Mouse (Mus musculus) intestine, embryonic 15.5 days (tissue): ENCODE results near the gene Akap6. TPM values are rescaled to one million over a fixed set of nuclear protein-coding genes. Genes with fewer than 3 reads are reported as not detected.
"Not testable (repeated sequence)": the region's sequence is repeated elsewhere in the genome, so short reads cannot be mapped to it uniquely, and the experiment has no call there.

Experiments used
- ATAC-seq: fragments of 200-750 bp; cut with Nextera tagmentation; 2 replicates; pipeline ENCODE4 v1.8.0; 2017; ENCODE audit warnings: moderate TSS enrichment, moderate library complexity
- H3K27ac ChIP-seq: fragments of 300-500 bp; sonication (generic); 2 replicates; pipeline ENCODE4 v1.5.1; 2015; ENCODE audit warnings: mild to moderate bottlenecking, inconsistent platforms
- H3K27me3 ChIP-seq: fragments of 300-500 bp; sonication (generic); replicated peaks from 2 replicates; pipeline ENCODE4 v1.6.1; 2015; ENCODE audit warnings: inconsistent platforms
- H3K36me3 ChIP-seq: fragments of 300-500 bp; sonication (generic); 2 replicates; pipeline ENCODE4 v1.6.1; 2015; ENCODE audit warnings: inconsistent platforms
- H3K4me1 ChIP-seq: fragments of 300-500 bp; sonication (generic); replicated peaks from 2 replicates; pipeline ENCODE4 v1.6.1; 2015; ENCODE audit warnings: inconsistent platforms
- H3K4me2 ChIP-seq: fragments of 300-500 bp; sonication (generic); replicated peaks from 2 replicates; pipeline ENCODE4 v1.6.1; 2015; ENCODE audit warnings: mild to moderate bottlenecking, inconsistent platforms
- H3K4me3 ChIP-seq: fragments of 300-500 bp; sonication (generic); replicated peaks from 2 replicates; pipeline ENCODE4 v1.5.1; 2015; ENCODE audit warnings: inconsistent platforms
- H3K9ac ChIP-seq: fragments of 300-500 bp; sonication (generic); 2 replicates; pipeline ENCODE4 v1.6.1; 2015; ENCODE audit warnings: inconsistent platforms
- H3K9me3 ChIP-seq: fragments of 300-500 bp; sonication (generic); 2 replicates; pipeline ENCODE4 v1.6.1; 2016; ENCODE audit warnings: inconsistent platforms
- WGBS: fragments of 180-500 bp; shearing (Covaris S2); methylation state at CpG from one replicate; pipeline ENCODE4 v1.1.7; 2015; 5-methylcytosine and 5-hydroxymethylcytosine counted together
- polyA plus RNA-seq: library from polyadenylated mRNA; unstranded; fragments of >200 nt; fragmentation: Nextera tagmentation; extraction: Ambion mirVana; gene quantifications from 2 replicates; pipeline ENCODE4 v1.2.1, GENCODE M21; 2015

The Akap6 gene
- polyA plus RNA-seq, 1 experiment from 2014 or later: 1.9 TPM

DNA sequence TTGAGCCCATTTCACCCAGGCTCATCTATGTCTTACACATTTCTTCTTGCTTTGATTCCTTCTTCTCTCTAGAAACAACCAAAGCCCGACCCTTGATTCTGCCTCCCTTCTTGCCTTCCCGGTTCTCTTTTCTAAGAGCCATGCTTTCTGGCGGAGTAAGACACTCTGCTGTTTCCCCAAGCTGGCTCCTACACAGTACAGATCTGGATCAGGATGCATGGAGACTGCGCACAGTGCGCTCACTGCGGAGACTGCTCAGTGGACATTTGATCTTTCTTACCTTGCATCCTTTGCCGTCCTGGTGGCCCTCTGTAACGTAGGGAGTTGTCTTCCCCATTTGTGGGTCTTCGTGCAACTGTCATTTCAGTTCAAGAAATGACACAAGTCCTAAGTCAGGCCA is 20.0 kb downstream of the Akap6 start:
- Histone ChIP-seq H3K4me3 (no peak overlapping the region), H3K4me2 (no peak overlapping the region), H3K4me1 (no peaks in the 10 kb centered on the region), H3K9ac (no peak overlapping the region), H3K9me3 (no peaks in the 10 kb centered on the region), H3K36me3 (no peaks in the 10 kb centered on the region), H3K27ac (no peak overlapping the region), H3K27me3 (no peaks in the 10 kb centered on the region)
- ATAC-seq: no peak
- 89% methylated on average over 9 of the region's 9 CpGs for WGBS

DNA sequence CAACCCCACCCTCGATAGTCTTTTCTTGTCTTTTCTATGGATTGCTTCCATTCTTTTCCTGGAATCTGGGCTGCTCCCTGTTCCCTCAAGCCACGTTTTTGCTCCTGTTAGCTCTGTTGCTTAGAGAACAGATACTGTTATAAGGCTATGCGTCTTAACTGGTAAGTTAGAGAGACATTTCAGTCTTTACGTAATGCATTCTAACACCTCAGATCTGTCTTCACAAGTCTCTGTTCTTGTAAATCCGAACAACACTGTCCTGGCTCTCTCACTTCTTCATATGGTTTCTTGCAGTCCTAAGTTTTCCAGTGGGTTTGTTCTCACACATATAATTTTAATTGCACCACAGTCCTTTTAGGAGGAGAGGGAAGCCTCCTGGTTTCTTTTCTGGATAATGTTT is 20.5 kb downstream of the Akap6 start:
- Histone ChIP-seq H3K4me3 (no peak overlapping the region), H3K4me1 (no peaks in the 10 kb centered on the region), H3K9ac (no peak overlapping the region), H3K9me3 (no peaks in the 10 kb centered on the region), H3K27ac (no peak overlapping the region), H3K4me2 (no peak overlapping the region), H3K27me3 (no peaks in the 10 kb centered on the region), H3K36me3 (no peaks in the 10 kb centered on the region)
- 80% methylated on average over 5 of the region's 5 CpGs for WGBS
- no peak for ATAC-seq

DNA sequence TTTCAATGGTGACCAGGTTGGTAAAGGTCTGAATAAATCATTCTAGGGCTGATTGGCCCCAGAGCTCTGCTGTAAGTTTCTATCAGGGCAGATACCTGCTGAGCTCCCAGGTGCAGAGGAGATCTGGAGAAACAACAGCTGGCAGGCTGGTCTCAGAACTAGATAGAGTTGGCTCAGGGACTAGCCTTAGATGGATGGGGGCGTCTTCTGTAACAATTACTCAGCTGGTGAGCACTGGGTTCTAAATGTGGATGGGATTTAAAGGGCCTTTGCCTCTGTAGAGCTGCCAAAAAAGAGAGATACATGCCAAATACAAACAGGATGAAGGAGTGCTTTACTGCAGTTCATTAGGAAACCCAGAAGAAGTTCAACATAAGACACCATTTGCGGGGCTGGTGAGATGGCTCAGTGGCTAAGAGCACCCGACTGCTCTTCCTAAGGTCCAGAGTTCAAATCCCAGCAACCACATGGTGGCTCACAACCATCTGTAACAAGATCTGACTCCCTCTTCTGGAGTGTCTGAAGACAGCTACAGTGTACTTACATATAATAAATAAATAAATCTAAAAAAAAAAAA is 24.9 kb downstream of the Akap6 start:
- 79% methylated on average over 3 of the region's 3 CpGs for WGBS
- not testable (repeated sequence) for H3K4me1 ChIP-seq, H3K4me2 ChIP-seq, H3K9me3 ChIP-seq, ATAC-seq, H3K27me3 ChIP-seq, H3K36me3 ChIP-seq, H3K9ac ChIP-seq, H3K4me3 ChIP-seq, H3K27ac ChIP-seq

DNA sequence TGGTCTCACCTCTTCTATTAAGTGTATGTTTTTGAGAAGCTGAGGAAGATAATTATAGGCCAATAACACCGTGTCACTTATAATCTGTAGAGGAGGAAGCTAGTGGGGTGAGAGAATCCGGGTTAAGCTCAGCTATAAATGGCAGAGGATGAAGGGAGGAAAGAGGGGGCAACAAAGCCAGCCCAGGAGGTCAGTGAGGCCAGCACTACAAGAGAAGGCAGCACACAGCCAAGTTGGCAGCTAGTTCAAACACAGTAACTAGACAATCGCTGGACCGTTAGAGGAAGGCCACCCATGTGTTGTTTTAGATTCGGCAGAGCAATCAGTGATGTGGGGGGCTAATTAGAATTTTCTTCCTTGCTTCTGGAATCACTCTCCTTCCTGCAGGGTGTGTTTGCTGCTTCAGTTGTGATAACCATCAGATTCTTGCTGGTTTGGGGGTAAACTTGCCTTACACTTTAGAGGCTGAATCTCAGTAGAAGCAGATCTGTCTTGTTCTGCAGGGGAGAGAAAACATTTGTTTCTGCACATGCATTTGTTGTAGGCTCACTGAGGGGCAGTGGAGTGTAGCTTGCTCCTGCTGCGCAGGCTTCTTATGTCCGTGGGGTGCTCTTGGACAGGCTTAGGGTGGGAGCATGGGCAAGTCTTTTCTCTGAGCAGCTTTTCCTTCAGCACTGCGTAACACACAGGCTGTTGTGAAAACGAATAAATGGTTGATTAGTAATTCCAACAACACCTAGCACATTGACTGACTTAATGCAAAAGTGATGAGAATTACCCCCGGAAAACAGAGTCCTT is 27.4 kb downstream of the Akap6 start:
- no peak overlapping the region for H3K4me3 ChIP-seq
- no peak overlapping the region for H3K4me2 ChIP-seq
- no peaks in the 10 kb centered on the region for H3K36me3 ChIP-seq
- H3K4me1 ChIP-seq: no peaks in the 10 kb centered on the region
- no peaks in the 10 kb centered on the region for H3K9me3 ChIP-seq
- no peak for ATAC-seq
- 66% methylated on average over 10 of the region's 10 CpGs for WGBS
- H3K27me3 ChIP-seq: no peaks in the 10 kb centered on the region
- H3K9ac ChIP-seq: no peak overlapping the region
- no peak overlapping the region for H3K27ac ChIP-seq

DNA sequence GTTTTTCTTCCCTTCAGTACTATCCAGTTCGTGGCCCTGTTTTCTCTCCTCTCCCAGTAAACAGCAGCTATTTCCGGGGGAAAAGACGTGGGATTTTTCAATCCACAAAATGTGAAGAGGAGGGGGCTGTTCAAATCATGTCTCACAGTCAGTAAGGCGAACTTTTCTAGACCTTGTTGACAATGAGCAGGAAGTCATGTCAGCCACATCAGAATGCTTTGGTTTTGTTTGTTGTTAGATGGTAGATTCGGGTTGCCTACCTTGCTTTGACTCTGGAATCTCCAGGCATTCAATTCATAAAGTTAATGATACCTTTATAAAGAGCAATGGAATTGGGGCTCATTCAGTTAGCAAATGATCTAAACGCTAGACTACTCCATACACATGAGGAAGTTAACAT is 30.2 kb downstream of the Akap6 start:
- WGBS: 86% methylated on average over 6 of the region's 6 CpGs
- H3K4me3 ChIP-seq: no peak overlapping the region
- no peak for ATAC-seq
- H3K27ac ChIP-seq: no peak overlapping the region
- no peaks in the 10 kb centered on the region for H3K4me1 ChIP-seq
- H3K27me3 ChIP-seq: no peaks in the 10 kb centered on the region
- no peaks in the 10 kb centered on the region for H3K36me3 ChIP-seq
- H3K9ac ChIP-seq: no peak overlapping the region
- H3K9me3 ChIP-seq: no peaks in the 10 kb centered on the region
- no peak overlapping the region for H3K4me2 ChIP-seq

DNA sequence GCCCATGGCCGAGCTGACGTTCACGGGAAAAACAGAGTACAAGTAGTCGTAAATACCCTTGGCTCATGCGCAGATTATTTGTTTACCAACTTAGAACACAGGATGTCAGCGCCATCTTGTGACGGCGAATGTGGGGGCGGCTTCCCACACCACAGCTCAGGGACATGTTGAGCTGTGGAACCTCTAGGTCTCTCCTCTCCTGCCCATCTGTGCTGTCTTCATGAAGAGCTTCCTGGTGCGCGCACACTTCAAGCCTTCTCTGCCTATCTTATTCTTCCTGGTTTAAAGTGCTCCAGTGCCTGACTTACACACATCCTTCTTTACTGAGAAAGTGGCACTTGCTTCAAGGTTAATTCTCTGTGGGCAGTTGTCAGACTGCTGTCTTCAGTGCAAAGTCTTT is 36.0 kb downstream of the Akap6 start:
- not testable (repeated sequence) for H3K9ac ChIP-seq, H3K4me3 ChIP-seq, H3K36me3 ChIP-seq, H3K27me3 ChIP-seq, H3K9me3 ChIP-seq, ATAC-seq, H3K27ac ChIP-seq, H3K4me1 ChIP-seq, H3K4me2 ChIP-seq
- WGBS: 88% methylated on average over 7 of the region's 11 CpGs

DNA sequence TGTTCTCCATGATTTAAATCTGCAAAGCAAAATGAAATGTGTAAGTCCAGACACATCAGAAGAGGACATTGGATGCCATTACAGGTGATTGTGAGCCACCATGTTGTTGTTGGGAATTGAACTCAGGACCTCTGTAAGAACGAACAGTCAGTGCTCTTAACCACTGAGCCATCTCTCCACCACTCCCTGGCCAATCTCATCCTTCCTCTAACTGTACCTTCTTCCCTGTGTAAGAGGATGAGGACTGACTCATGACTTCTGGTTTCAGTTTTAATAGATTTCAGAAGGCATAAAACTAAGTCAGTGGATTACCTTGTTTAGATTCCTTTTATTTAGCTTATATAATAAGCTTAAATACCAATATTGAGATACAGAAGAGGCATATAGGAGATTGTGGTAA is 38.0 kb downstream of the Akap6 start:
- WGBS: 86% methylated on average over 1 of the region's 1 CpGs
- H3K4me2 ChIP-seq: no peak overlapping the region
- no peaks in the 10 kb centered on the region for H3K27me3 ChIP-seq
- no peak for ATAC-seq
- H3K36me3 ChIP-seq: no peaks in the 10 kb centered on the region
- no peaks in the 10 kb centered on the region for H3K4me1 ChIP-seq
- no peak overlapping the region for H3K4me3 ChIP-seq
- no peak overlapping the region for H3K9ac ChIP-seq
- H3K9me3 ChIP-seq: no peaks in the 10 kb centered on the region
- H3K27ac ChIP-seq: no peak overlapping the region

DNA sequence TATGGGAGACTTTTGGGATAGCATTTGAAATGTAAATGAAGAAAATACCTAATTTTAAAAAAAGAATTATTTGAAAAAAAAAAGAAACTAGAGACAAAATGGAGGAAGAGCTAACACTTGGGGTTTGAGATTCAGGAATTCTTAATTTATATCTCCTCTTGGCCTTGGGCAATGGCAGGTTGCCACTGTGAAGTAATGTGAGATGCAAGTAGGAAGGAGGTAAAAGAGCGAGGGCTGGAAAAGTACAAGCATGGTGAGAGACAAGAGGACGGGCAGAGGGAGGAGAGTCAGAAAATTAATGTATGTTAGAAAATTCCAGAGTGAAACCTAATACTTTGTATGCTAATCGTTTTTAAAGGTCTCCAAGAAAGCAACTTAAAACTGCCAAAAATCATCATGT is 40.1 kb downstream of the Akap6 start:
- Histone ChIP-seq H3K4me2 (no peak overlapping the region), H3K27ac (no peak overlapping the region), H3K4me3 (no peak overlapping the region), H3K4me1 (no peaks in the 10 kb centered on the region), H3K27me3 (no peaks in the 10 kb centered on the region), H3K9ac (no peak overlapping the region), H3K9me3 (no peaks in the 10 kb centered on the region), H3K36me3 (no peaks in the 10 kb centered on the region)
- no peak for ATAC-seq
- WGBS: 75% methylated on average over 3 of the region's 3 CpGs

DNA sequence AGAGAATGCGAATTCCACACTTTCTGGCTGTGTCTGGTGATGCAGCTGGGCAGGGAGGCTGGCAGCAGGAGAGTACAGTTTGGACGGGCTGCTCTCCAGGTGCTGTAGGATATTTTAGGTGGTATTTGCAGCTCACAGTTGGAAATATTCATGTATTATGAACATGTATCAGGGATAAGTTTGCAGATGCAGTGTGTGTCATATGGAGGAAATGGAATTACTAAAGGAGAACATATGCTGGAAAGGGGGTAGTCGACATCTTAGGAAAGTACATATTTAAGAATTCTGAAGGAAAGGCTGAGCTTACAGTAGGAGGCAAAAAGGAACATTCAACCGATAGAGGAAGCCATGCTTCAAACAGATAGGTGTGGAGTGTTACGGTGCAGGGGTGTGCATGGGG is 42.6 kb downstream of the Akap6 start:
- no peak overlapping the region for H3K9ac ChIP-seq
- 85% methylated on average over 5 of the region's 5 CpGs for WGBS
- no peak overlapping the region for H3K4me3 ChIP-seq

DNA sequence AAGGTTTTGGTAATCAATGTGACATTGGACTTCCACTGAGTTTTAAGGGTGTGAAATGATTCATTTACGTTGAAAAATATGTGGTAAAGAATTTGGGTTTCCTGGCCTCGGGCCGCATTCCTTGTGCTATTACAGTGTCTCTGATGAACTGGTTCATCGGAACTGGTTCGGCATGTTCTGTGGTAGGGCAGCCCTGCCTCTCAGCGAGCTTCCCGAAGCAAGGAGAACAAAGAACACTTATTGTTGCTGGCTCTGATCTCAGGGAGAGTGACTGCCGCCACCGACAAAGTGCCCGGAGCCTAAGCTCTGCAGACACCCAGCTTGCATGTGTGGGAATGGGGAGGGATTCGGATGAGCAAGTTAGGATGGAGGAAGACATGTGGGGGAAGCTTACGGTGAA is 50.8 kb downstream of the Akap6 start:
- no peak overlapping the region for H3K9ac ChIP-seq
- H3K9me3 ChIP-seq: no peaks in the 10 kb centered on the region
- H3K4me1 ChIP-seq: no peaks in the 10 kb centered on the region
- no peak overlapping the region for H3K27ac ChIP-seq
- H3K4me3 ChIP-seq: no peak overlapping the region
- 60% methylated on average over 12 of the region's 12 CpGs for WGBS
- no peaks in the 10 kb centered on the region for H3K36me3 ChIP-seq
- H3K4me2 ChIP-seq: no peak overlapping the region
- ATAC-seq: no peak
- no peaks in the 10 kb centered on the region for H3K27me3 ChIP-seq

More for the DNA sequence above, 42.6 kb downstream of the Akap6 start:
- Histone ChIP-seq H3K27me3 (no peaks in the 10 kb centered on the region), H3K4me2 (no peak overlapping the region), H3K36me3 (no peaks in the 10 kb centered on the region), H3K4me1 (no peaks in the 10 kb centered on the region), H3K27ac (no peak overlapping the region), H3K9me3 (no peaks in the 10 kb centered on the region)
- ATAC-seq: no peak

DNA sequence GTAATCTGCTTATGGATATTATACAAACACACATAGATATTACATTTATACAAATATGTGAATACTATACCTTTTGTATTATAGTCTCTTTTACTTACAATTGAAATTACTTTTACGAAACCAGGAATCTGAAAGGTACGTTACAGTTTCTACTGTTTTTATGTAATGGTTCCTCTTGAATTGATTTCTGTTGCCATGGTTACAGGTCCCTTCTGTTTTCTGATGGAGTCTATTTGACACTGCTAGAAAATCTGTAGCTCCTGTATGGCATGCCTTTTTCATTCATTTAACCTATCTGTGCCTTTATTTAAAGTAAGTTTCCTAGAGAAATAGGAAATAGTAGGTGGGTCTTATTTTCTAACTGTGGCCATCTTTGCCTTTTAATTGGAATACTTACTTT is 56.5 kb downstream of the Akap6 start:
- Histone ChIP-seq H3K4me3 (no peak overlapping the region), H3K4me1 (no peaks in the 10 kb centered on the region), H3K4me2 (no peak overlapping the region), H3K9me3 (no peaks in the 10 kb centered on the region), H3K27ac (no peak overlapping the region), H3K9ac (no peak overlapping the region), H3K27me3 (no peaks in the 10 kb centered on the region), H3K36me3 (no peaks in the 10 kb centered on the region)
- 93% methylated on average over 2 of the region's 2 CpGs for WGBS
- ATAC-seq: no peak

DNA sequence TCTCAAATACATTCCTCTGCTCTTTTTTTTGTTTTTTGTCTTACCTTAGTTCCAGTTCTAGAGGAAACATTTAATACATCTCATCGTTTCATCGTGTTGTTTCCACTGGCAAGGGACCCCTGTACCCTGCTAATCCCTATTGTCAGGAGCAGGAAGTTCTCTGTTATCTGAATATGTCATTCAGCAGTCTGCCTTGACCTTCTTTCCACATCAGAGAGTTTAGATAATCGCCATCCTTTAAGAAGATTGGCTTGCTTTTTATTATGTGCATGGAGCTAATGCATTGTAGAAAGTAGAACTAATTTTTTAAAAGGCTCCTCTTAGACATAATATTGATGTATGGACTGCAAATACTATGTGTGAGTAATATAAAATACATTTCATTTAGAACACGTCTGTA is 58.7 kb downstream of the Akap6 start:
- no peak overlapping the region for H3K4me2 ChIP-seq
- no peaks in the 10 kb centered on the region for H3K4me1 ChIP-seq
- no peak overlapping the region for H3K27ac ChIP-seq
- no peaks in the 10 kb centered on the region for H3K27me3 ChIP-seq
- 30% methylated on average over 4 of the region's 4 CpGs for WGBS
- no peak for ATAC-seq
- no peak overlapping the region for H3K9ac ChIP-seq
- H3K9me3 ChIP-seq: no peaks in the 10 kb centered on the region
- no peaks in the 10 kb centered on the region for H3K36me3 ChIP-seq
- H3K4me3 ChIP-seq: no peak overlapping the region

DNA sequence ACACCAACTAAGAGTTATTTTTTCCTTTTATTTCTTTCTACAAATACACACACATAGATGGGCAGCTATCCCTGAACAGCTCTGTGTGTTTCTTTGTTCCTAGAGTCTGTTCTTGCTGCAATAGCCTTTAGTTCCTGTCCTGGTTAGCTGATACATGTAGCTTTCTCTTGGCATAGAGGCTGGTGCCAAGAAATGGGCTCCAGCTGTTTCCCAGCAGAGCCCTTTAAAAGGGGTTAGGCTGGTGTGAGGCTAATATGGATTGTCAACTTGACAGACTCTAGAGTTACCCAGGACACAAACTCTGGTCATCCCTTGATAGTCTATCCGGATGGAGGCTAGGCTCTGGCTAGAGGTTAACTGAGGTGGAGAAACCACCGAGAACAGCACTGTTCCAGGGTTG is 64.9 kb downstream of the Akap6 start:
- Histone ChIP-seq H3K9me3 (no peaks in the 10 kb centered on the region), H3K4me1 (no peaks in the 10 kb centered on the region), H3K27ac (no peak overlapping the region), H3K9ac (no peak overlapping the region), H3K36me3 (no peaks in the 10 kb centered on the region), H3K4me3 (no peak overlapping the region), H3K4me2 (no peak overlapping the region), H3K27me3 (no peaks in the 10 kb centered on the region)
- no peak for ATAC-seq
- 96% methylated on average over 2 of the region's 2 CpGs for WGBS
